Mouse (Mus musculus): ENCODE results near the gene Appl2.

The Appl2 gene

DNA sequence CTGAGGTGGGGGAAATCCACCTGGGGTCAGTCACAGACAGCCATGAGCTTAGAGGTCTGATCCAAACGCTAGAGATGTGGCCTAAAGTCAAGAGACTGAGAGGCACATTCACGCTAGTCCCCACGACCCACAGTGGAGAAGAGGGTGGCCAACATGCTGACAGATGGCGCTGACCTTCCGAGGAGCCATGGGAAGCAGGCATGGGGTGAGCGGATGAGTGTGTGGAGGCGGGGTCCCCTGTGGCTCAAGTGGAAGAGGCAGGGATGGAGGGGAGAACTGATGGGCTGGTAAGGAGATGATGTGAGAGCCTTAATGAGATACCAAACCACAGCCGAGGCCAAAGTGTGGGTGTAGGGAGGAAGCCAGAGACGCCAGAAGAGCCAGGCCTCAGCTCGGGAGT is 16.8 kb downstream of the Appl2 start:
- no peak for DNase-seq (ENCODE audit: low read depth, low spot score)

DNA sequence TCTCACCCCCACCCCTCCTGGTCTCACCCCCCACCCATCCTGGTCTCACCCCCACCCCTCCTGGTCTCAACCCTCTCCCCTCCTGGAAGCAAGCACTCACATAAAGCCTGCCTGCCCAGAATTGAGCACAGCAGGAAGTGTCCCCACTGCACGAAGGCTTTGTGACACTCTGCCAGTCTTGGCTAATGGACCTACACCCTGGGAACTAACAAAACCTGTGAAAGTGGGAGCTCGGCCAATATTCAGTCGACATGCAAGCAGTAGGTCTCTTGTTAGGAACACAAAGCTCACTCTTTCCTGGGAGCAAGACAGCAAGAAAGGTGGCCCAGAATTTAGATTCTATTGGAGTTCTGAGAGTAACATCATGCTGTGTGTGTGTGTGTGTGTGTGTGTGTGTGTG is 17.6 kb downstream of the Appl2 start:
- no peak for DNase-seq (ENCODE audit: low read depth, low spot score)

DNA sequence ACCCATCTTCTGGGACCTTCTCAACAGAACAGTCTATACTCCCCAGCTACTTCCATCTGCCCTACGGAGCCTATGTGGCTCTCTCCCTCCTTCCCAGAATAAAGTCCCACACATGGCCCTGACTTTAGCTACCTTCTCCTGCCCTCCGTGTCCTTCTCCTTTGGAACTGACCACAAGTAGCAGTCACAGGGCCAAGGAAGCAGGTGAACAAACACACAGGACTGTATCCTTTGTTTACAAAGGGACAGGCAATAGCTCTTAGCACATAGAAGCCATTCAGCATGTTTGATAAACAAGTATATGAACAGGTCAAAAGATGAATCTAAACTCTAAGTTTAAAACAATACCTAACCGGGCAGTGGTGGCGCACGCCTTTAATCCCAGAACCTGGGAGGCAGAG is 18.7 kb downstream of the Appl2 start:
- DNase-seq (ENCODE audit: low read depth, low spot score) = no peak

DNA sequence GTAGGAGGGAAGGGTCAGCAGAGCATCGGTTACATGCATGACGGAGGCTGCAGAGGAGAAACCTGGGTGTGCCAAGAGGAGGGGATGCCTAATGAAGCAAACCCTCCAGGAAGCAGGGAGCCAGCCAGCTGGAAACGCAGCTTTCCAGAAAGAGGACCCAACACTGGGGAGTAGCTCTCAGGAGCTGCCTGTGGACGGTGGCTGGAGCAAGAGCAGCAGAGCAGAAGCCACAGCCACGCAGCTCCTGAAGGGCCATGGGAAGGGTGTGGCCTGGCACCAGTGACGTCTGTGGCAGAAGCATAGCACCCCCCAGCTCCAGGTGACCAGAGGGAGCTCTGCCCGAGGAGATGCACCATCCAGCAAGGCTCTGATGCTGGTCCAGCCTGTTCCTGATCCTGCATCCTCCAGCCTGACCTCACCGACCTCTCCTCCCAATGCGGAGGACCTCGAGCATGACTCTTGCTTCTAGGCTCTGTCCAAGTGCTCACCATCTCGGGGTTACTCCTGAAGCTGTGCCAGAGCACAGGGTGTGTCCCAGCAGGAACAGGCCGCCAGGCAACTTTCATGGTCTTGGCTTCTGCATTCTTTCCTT is 19.3 kb downstream of the Appl2 start:
- peak; percentile 68 for DNase-seq (ENCODE audit: low read depth, low spot score)

DNA sequence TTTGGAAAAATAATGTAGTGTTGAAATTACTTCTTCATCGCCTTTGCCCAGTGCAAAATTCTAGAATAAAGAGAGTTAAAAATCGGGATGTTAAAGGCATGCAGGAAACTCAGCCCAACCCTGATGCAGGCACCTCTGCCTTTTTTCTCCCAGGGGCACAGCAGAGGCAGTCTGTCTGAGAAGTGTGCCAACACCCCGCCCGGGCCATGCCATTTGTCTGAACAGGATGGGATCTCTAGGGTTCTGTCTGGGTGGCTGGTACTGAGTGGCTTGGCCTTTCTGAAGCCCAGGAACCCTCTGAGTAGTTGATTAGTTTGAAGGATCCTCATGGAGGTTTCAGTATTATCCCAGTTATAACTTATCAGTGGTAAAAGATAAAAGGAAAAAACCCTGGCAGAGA is 20.3 kb downstream of the Appl2 start:
- no peak for DNase-seq (ENCODE audit: low read depth, low spot score)

DNA sequence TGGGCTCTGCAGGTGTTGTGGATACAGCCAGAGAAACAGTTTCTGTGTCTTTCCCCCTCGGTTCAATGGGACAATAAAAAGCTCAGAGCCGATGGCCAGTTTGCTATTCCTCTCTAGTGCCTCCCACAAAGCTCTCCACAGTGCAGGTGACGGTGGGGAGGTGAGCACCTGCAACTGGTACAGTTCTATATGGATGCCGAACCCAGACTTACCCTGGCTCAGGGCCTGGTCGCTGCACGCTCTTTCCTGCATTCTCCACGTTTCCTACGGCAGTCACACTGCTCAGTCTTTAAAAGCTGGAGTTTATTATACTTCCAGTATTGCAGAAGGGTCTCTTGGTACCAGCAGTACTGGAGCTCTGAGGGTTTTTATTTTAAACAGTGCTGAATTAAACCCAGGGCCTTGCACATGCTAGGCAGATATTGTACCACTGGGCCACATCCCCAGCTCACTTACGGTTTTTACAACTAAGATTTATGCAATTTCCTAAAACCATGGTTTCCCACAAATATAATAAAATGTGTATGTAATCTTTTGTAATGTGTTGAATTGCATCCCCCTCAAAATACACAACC is 21.3 kb downstream of the Appl2 start:
- DNase-seq (ENCODE audit: low read depth, low spot score) = no peak

DNA sequence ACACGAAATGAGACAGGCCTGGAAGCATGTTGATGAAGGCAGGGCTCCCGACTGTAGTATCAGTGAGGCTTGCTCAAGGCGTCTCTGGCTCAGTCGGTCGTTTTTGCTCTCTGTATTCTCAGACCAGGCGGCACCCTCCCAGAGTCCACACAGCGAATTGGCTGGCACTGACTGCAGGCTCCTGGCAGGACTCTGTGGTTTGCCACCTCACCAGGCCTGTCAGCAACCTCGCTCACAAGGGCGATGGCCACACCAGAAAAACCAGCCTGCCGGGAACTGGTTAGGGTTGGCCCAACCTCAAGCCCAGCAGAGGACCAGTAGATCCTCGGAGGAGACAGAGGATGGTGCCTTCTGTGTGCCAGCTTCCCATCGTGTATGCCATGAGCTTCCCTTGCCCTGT is 23.7 kb downstream of the Appl2 start:
- DNase-seq (ENCODE audit: low read depth, low spot score) = peak; percentile 19

DNA sequence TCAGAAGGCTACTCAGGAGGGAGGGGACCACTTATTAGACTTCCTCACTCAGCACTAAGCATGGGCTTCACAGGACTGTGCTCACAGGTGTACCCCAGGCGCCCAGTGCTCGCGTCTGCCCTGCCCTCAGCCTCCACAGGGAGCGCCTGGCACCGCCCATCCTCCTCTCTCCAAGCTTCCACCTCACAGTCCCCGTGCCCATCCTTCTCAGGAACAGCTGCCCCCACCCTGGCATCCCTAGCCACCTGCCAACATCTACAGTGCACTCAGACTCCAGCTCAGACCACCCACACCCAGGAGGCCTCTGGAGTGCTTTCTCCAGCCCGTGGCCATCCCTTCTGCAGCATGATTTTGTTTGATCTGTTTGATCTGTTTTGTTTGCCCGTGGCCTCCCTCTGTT is 24.5 kb downstream of the Appl2 start:
- DNase-seq (ENCODE audit: low read depth, low spot score) = no peak

DNA sequence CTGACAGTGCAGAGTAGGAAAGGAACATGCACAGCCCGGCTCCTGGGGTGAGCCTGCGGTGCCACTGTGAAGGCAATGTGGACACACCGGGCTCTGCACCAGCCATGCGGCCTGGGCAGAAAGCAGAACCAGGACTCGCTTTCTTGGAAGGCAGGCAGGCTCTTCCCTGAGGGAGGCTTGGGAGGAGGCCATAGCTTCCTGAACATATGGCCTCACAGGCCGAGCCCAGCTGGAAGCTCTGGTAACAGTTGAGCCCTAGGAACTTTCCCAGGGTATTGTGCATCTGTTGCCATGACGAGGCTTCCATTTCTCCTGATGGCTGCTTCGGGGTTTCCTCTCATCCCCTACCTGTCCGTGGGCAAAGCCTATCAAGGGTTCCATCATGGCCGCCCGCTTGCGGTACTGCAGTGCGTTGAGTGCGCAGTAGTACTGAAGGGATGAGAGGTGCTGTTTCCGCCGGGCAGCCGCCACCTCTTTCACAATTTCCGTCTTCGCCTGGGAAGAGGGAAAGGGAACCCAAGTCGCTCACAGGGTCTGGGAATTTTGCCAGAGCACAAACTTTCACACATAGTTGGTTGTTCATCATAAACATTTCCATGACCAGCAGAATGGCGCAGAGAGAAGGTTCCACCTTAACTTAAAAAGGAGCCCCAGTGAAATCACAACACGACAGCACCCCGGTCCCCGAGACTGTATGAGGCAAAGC is 28.0 kb downstream of the Appl2 start:
- DNase-seq (ENCODE audit: low read depth, low spot score) = no peak

DNA sequence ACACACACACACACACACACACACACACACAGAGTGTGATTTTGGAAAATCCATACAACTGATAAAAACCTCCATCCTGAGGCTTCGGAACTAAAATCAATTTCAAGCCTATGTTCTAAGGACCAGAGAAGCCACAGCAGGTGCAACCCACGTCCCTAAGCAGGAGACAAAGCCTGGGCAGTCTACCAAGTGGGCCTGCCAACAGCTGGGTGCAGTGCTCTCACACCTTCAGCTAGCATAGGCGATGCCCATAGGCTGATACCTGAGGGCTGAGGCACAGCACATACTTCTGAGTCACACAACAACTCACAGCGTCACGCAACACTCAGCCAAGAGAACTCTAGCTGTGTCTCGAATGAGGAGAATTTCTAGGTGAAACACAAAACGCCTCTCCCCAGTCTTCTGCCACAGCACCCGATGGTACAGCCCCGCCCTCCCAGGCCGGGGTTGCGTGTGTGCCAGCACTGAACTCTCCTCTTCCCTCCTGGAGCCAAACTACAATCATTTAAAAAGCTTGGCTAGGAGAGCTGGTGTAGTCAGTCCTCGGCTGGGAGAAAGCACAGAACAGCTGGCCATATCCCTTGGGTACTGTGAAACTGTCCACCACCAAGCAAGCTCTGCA is 29.6 kb downstream of the Appl2 start:
- peak; percentile 31 for DNase-seq (ENCODE audit: low read depth, low spot score)

DNA sequence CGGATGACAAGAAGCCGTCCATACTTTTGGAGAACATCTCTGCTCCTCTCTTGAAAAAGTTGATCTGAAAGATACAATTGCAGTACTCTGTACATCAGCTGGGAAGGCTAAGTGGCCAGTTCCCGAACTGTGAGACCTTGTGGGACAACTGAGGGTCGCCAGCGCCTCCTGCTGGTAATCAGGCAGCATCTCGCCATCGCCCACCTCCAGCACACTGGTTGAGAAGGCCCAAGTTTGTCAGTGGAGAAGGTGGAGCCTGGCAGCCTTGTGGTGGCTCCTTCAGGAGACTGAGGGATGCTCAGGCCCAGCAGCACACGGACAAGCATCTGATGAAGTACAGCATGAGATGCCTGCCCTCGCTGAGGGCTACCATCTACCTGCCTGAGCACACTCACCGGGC is 31.2 kb downstream of the Appl2 start:
- DNase-seq (ENCODE audit: low read depth, low spot score) = no peak

DNA sequence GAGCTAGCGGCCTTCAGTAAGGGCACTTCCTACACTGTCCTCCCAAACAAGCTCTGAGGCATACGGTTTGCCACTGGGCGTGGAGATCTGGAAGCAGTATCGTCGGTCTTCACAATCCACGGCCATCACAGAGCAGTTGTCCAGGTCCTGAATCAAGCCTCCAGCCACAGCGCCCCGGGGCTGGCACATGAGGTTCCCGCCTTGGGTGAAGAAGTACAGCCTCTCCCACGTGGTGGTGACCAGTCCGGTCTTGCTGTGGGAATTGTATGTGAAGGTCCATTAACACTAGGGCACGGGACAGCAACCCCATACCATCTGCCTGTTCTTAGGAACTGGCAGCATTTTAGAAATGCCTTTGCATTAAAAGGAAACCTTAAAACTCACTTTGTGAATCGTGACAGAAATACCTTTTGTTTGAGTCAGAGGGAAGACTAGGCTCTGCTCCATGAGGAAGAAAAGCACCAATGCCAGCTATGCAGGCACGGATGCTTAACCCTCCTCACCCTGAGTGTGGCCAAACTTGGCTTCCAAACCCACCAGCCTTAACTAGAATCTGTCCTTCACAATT is 35.8 kb downstream of the Appl2 start:
- DNase-seq (ENCODE audit: low read depth, low spot score) = no peak

DNA sequence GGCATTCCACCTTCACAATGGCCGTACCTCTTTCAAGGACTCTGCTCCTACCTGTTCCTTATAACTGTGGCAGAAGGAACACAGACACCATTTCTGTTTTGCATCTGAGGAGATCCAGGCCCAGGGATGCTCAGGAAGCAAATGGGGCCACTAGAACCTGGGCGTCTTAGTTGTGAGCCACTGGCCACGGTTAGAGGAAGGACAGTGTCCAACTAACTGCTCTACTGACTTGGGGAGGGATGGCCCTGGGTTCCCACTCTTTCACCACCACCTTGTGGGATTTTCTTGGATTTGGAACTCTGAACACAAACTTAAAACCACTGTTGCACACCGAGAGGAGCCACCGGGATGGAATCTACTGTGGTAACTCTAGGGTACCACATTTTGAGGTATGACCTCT is 36.7 kb downstream of the Appl2 start:
- no peak for DNase-seq (ENCODE audit: low read depth, low spot score)

DNA sequence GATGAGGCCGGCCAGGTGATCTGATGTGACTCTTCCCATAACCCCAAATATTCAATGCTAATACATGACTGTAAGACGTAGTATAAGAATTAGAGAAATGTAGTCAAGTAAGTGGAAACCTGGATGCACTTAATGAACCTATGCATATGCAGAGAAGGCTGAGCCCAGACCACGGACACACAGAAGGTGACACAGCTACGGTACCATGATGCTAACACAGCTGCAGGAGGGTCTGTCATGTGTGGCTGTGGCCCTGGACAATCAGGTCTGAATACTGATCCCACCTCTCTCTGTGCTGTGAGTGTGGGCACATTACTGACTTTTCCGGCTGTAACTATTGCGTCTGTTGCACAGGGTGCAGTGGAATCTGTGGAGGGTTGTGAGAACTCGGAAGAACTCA is 38.0 kb downstream of the Appl2 start:
- DNase-seq (ENCODE audit: low read depth, low spot score) = no peak

DNA sequence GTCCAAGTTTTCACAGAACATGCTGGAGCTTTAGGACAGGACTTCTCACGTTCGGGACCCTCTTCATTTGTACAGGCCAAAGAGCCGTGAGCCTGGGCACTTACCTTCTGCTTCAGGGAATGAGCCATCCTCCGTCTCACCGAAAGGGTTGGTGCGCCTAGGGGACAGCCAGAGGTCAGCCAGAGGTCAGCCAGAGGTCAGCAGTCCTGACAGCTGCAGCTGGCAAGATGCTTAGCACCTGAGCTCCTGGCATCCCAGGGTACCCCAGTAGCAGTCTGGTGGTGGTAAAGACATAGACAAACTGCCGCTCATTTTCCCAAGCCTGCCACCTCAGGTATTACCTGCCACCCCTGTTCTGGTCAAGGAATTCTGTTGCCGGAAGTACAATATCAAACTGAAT is 39.9 kb downstream of the Appl2 start:
- no peak for DNase-seq (ENCODE audit: low read depth, low spot score)

DNA sequence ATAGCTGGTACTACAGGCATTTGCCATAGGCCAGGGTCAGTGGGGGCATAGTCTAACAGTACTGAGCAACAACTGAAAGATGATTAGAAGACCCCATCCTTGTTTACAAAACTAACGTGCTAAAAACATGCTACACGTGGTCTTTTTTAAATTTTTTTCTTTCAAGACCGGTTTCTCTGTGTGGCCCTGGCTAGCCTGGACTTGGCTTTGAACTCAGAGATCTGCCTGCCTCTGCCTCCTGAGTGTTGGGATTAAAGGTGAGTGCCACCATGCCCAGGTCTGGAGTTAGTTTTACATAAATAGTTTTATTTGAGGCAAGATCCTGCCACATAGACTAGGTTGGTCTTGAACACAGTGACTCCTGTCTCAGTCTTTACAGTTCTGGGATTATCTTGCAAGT is 41.4 kb downstream of the Appl2 start:
- no peak for DNase-seq (ENCODE audit: low read depth, low spot score)

DNA sequence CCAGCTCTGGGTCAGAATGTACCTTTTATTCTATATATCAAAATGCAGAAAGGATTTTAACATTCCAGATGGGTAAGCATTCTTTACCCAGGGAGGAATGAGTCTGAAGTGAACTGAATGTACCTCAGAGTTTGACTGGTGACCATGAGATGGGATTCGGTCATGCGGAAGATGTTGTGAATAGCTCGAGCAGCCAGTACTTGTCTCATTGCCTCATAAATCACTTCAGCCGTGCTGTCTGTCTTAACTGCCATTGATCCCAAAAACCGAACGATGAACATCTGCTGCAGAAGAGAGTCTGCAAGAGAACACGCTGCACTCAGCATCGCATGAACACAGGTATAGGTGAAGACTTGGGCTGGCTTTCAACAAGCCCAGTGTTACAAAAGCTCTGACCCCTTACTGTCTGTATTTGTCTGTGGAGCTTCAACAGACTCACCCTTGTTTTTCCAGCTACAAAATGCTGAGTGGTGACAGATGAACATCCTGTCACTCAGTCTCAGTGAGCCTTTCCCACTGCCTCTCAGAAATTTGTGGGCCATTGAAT is 42.8 kb downstream of the Appl2 start:
- no peak for DNase-seq (ENCODE audit: low read depth, low spot score)

DNA sequence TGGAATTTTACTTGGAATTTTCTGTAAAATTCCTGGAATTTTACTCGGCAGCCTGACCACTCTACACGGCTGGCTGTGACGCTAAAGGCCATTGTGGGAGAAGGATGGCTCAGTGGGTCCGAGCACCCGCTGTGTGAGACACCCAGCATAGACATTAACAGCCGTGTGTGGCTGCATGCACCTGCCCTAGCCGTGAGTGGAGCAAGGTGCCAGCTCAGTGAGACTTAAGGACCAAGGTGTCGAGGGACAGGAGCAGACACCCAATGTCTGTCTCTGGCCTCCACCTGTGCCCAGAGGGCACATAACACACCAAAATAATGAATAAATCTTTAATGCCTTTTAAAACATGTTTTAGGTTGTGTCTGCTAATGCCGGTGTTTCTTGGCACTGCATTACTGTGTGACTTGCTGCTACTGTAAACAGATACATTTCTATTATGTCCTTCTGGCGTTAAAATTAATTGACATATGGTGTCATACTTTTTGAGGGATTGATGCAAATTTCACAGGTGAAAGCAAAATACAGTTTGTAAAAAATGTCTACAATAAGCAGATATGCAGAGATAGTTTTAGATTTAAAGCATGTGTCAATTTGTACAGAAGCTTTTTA is 44.5 kb downstream of the Appl2 start:
- DNase-seq (ENCODE audit: low read depth, low spot score) = no peak

DNA sequence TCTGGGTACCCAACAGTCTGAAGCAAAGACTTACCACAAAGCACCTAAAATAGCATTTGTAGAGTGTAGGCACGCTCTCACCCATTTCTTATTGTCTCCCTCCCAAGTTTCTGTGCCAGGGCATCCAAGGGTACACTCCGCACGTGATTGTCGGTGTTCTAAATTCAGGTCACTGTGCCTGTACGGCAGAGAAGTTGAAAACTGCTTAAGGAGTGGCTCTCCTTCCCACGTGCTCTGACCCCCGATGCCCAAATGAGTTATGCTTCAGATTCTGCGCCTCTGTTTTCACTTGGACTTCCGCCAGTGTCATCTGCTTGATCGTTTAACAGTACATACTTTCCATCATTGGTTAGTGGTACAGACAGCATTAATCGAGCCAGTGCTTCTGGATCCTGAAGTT is 47.9 kb downstream of the Appl2 start:
- DNase-seq (ENCODE audit: low read depth, low spot score) = no peak

DNA sequence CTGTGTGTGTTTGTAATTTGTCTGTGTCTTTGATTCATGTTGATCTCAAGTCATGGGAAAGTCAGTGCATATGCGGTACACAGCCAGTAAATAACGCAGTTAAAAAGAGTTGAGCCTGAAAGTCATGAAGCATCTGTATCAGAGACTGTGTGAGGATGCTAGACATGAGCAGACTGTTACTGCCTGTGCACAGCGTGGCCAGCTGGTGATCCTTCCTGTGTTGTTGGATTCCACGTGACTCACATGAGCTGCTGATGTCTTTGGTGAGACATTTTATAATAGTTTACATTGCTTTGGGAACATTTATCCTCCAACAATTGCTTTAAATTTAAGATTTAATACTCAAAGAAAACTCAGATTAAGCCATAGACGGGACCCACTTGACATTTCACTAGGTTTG is 54.0 kb downstream of the Appl2 start:
- no peak for DNase-seq (ENCODE audit: low read depth, low spot score)

DNA sequence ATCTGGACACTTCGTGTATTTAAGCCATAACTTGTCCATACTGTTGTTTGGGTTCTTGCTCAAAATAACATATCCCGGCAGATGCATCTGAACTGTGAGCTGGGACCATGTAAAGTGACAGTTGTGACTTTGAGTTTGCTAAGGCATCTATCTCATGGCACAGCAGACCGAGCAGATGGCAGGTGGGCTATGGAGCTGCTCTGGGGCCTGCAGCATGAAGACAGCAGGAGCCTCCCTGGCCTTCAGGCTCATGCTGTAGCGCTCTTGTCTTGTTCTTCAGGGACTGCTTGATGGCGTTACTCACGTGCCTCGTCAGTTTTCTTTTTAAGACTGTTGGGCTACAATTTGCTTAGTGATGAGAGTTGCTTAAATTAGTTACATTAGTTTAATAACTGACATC is 55.9 kb downstream of the Appl2 start:
- no peak for DNase-seq (ENCODE audit: low read depth, low spot score)

DNA sequence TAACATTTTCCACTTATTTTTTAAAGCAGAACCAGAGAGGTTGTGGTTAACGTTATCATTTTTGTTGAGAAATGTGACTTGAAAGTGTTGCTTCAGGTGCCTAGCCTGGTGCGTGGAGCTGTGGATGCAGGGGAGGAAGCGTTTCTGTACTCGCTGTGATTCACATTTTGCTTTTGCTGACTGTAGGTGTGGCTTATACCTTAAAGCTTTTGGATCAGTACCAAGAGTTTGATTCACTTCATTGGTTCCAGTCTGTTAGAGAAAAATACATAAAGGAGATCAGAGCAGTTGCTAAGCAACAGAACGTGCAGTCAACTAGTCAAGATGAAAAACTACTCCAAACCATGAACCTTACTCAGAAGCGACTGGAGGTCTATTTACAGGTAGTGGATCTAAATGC is 57.7 kb downstream of the Appl2 start:
- no peak for DNase-seq (ENCODE audit: low read depth, low spot score)

Data from skeletal muscle tissue, adult 2 months (tissue).